Mouse (Mus musculus) CD4-positive naive resting alpha-beta T cell, adult 57 days (primary cell): ENCODE measurements around the gene Ice2. TPM values are rescaled to one million over a fixed set of nuclear protein-coding genes. Genes with fewer than 3 reads are reported as not detected.

ENCODE experiments used
- total RNA-seq: library from RNA; stranded (reverse); gene quantifications from one replicate; pipeline ENCODE4 v1.2.4, GENCODE M21; 2023

The Ice2 gene
- 15.3 TPM for total RNA-seq

GRCm38 (mm10) chr9:69397760-69398452 lies at the start of gene Ice2:
Ice2 (plus strand) TSS chr9:69397906.

GRCm38 (mm10) chr9:69453066-69453900 lies 55.6 kb downstream of the Ice2 start, which contains the start of gene Anxa2:
Anxa2 (plus strand) TSS chr9:69453620.

Other genes starting within 250 kb of the Ice2 start
- 20.9 TPM for gene Anxa2, start 55.7 kb downstream of the Ice2 start, total RNA-seq